Mouse (Mus musculus) ES-Bruce4 (cell line): ENCODE measurements at regions not wholly inside any gene's neighbourhood (a gene's known extent, or its start where the extent isn't known, plus 50 kb on each side); places are given as distances from the start of the nearest gene placed in this dataset.

ENCODE experiments used
- H3K27ac ChIP-seq: 2 replicates; pipeline ENCODE4 v1.5.1; 2012; ENCODE audit warnings: low read length, inconsistent platforms; ENCODE audit not compliant: insufficient read depth
- H3K27me3 ChIP-seq: 2 replicates; pipeline ENCODE4 v1.6.1; 2012; ENCODE audit warnings: mild to moderate bottlenecking, low read length, inconsistent platforms; ENCODE audit not compliant: control insufficient read depth, poor library complexity, insufficient read depth, severe bottlenecking
- H3K36me3 ChIP-seq: 2 replicates; pipeline ENCODE4 v1.6.1; 2012; ENCODE audit warnings: inconsistent platforms, mild to moderate bottlenecking, low read length, moderate library complexity; ENCODE audit not compliant: control insufficient read depth, poor library complexity, insufficient read depth, severe bottlenecking
- H3K4me1 ChIP-seq: one replicate; pipeline ENCODE4 v1.8.1; 2011; ENCODE audit warnings: low read length; ENCODE audit not compliant: control insufficient read depth, insufficient read depth
- H3K4me3 ChIP-seq: 2 replicates; pipeline ENCODE4 v1.5.1; 2011; ENCODE audit warnings: low read depth, mild to moderate bottlenecking, low read length
- H3K9ac ChIP-seq: 2 replicates; pipeline ENCODE4 v1.6.1; 2012; ENCODE audit warnings: low read depth, mild to moderate bottlenecking, inconsistent platforms; ENCODE audit not compliant: poor library complexity, severe bottlenecking
- H3K9me3 ChIP-seq: replicated peaks from 2 replicates; pipeline ENCODE4 v1.6.1; 2012; ENCODE audit warnings: mild to moderate bottlenecking, low read length, inconsistent platforms; ENCODE audit not compliant: control insufficient read depth, poor library complexity, insufficient read depth, severe bottlenecking
- CTCF ChIP-seq: IDR thresholded peaks from one replicate; pipeline ENCODE4 v1.8.1; 2011; ENCODE audit warnings: low read depth, low read length
- EP300 ChIP-seq: IDR thresholded peaks from 2 replicates; pipeline ENCODE4 v1.6.1; 2011; ENCODE audit warnings: low read depth, low read length; ENCODE audit not compliant: insufficient read depth
- POLR2A ChIP-seq: IDR thresholded peaks from one replicate; pipeline ENCODE4 v1.8.1; 2011; ENCODE audit warnings: low read length; ENCODE audit not compliant: insufficient read depth

DNA sequence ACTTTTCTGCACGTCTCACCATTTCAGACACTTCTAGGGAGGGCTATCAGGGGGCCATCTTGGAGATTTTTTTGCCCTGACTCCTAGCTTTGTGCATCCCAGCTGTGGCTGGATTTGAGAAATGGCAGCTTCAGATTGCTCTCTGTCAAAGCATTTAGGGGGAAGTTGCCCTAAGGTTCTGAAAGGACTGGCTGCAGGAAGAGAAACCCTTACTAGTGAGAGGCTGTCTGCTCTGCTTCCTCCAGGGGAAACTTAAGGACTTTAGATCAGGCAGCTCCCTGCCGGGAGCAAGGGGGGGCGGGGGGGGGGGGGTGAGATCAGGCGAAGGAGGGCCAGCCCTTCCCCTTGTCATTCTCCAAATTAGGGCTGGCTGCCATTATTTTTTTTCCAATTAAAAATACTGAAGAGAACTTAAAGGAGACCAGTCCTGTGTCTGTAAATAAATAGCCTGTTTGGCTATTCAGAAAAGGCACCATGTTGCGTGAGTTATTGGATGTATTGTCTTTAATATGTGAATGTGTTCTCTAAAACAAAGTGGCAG is 141.7 kb upstream of the Tbl1xr1 start:
- no peaks in the 10 kb centered on the region for H3K9me3 ChIP-seq
- H3K36me3 ChIP-seq = no peaks in the 10 kb centered on the region
- peak overlapping the region; percentile 86 for H3K27ac ChIP-seq
- H3K27me3 ChIP-seq = no peaks in the 10 kb centered on the region
- H3K4me1 ChIP-seq = peaks cover 4% of the 10 kb centered on the region
- TF ChIP-seq CTCF = no peak
- peak overlapping the region; percentile 49 for H3K9ac ChIP-seq
- no peak overlapping the region for H3K4me3 ChIP-seq

DNA sequence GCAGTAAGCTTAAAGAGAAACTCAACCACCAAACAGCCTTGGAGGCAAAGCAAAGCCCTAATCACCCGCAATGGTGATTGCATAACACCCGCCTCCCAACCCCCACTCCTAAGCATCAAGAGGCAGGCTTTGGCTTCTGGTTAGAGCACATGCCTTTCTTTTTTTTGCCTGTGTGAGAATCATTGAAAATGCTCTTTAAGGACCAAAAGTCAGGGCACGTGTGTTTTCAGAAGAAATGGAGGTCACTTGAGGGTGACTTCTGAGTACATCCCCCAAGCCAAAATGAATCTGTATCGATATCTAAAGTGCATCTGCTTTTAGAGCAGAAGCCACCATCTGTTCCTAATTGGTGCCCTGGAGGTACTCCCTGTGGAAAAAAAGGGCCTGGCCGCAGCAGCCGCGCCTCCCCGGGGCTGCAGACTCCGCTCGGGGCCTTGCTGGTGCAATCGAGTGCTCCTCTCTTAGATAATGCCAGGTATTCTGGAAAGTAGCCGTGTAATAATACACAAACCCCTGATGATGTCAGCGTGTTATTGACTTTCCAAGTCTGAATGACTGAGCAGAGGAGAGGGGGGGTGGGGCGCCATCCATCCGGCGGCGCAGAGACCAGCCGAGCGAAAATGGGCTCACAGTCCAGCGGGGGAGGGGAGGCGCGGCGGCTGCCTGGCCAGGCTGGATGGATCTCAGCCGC is 140.7 kb upstream of the Tbl1xr1 start:
- Histone ChIP-seq H3K27me3 (no peaks in the 10 kb centered on the region), H3K9me3 (no peaks in the 10 kb centered on the region), H3K4me3 (peak overlapping the region; percentile 85), H3K36me3 (no peaks in the 10 kb centered on the region), H3K4me1 (peaks cover 4% of the 10 kb centered on the region), H3K27ac (peak overlapping the region; percentile 99), H3K9ac (peak overlapping the region; percentile 65)
- no peak for TF ChIP-seq CTCF
- TF ChIP-seq EP300 = peak; percentile 99
- TF ChIP-seq POLR2A = no peak

DNA sequence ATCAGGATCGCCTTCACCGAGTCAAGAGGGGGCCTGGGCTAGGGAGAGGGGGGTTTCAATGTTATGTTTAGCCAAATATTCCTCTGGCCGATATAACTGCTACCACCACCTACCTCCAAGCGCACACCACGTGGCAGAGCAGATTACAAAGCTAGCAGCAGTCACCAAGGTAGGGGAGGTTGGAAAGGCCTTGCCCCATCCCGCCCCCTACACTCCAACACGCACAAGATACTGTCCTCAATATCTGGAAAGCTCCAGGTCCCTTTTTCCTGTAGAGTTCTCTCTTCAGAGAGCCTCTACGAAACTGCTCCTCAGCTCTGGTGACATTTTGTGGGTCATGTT is 140.2 kb upstream of the Tbl1xr1 start:
- peaks cover 4% of the 10 kb centered on the region for H3K4me1 ChIP-seq

DNA sequence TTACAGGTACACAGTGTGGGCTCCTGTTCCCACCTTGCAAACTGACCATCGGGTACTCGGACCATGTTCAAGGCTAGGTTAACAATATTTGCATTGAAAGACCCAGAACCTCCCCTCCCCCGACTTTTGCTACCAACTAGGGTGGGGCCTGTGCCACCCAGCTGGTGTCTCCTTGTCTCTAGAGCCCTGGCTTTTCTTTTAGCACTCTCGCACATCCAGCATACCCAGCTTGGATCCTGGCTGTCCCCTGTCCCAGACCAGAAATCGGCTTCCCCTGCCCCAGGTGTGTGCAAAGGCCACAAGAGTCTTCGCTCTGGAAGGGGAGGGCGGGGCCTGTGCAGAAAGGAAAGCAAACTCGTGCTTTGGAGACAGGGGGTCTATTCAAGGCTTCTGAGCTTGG is 139.8 kb upstream of the Tbl1xr1 start:
- Histone ChIP-seq H3K4me1 (peaks cover 4% of the 10 kb centered on the region), H3K9ac (peak overlapping the region; percentile 49), H3K27me3 (no peaks in the 10 kb centered on the region), H3K27ac (peak overlapping the region; percentile 93), H3K4me3 (peak overlapping the region; percentile 85), H3K9me3 (no peaks in the 10 kb centered on the region), H3K36me3 (no peaks in the 10 kb centered on the region)
- TF ChIP-seq CTCF (no peak), POLR2A (no peak), EP300 (peak; percentile 75)

More for the DNA sequence above, 140.2 kb upstream of the Tbl1xr1 start:
- Histone ChIP-seq H3K4me3 (peak overlapping the region; percentile 85), H3K9ac (peak overlapping the region; percentile 49), H3K27me3 (no peaks in the 10 kb centered on the region), H3K27ac (peak overlapping the region; percentile 93), H3K9me3 (no peaks in the 10 kb centered on the region), H3K36me3 (no peaks in the 10 kb centered on the region)
- TF ChIP-seq POLR2A (no peak), EP300 (no peak), CTCF (no peak)

DNA sequence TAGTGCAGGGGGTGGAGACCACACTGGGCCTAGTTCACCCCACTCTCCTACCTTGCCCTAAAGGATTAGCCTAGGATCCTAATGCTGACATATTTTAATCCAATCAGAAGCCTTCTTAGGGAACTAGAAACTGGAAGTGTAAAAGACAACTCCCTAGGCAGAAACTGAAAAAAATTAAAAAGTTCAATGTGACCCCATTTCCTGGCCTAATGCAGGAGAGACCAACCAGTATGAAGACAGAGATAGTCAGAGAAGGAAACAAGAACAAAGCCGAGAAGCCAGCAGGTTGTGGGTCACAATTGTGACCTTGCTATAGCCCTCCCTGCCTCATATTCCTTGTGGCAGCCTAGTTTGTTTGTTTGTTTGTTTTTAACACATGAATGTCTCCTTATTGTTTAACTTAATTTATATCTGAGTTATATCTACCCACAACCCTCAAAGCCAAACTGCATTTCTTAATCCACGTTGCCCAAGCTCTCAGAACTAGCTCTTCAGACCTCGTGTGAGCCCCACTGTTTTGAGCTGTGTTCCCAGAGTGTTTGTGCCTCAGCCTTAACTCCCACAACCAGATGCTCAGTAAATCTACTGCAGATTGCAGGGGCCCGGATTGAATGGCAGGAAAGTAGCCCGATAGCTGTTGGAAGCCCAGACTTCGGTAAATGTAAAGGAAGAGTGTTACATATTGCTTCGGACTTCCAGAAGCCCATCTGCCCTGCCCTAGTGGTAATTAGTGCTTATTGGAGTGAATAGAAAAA is 139.0 kb upstream of the Tbl1xr1 start:
- Histone ChIP-seq H3K27me3 (no peaks in the 10 kb centered on the region), H3K4me1 (peaks cover 4% of the 10 kb centered on the region), H3K9me3 (no peaks in the 10 kb centered on the region), H3K36me3 (no peaks in the 10 kb centered on the region), H3K4me3 (no peak overlapping the region), H3K9ac (peak overlapping the region; percentile 49), H3K27ac (peak overlapping the region; percentile 93)
- TF ChIP-seq POLR2A = no peak
- no peak for TF ChIP-seq EP300
- no peak for TF ChIP-seq CTCF
